Mouse (Mus musculus): ENCODE data around the gene Dnajc11. TPM values are rescaled to one million over a fixed set of nuclear protein-coding genes. Genes with fewer than 3 reads are reported as not detected.

Gene Dnajc11
- polyA plus RNA-seq, 1 experiment from 2014 or later, result 62.4 TPM

- Histone ChIP-seq H3K36me3 (ENCODE audit: control insufficient read depth, insufficient read depth, low read length) (no peaks in the 10 kb centered on the region), H3K4me2 (ENCODE audit: low read depth, low read length) (no peak overlapping the region), H3K27ac (ENCODE audit: low read length) (no peak overlapping the region), H3K4me3 (replicated peaks; ENCODE audit: low read length) (no peak overlapping the region), H3K27me3 (ENCODE audit: control insufficient read depth, insufficient read depth, low read length) (no peaks in the 10 kb centered on the region), H3K9ac (ENCODE audit: low read length) (no peak overlapping the region), H3K9me3 (replicated peaks; ENCODE audit: control insufficient read depth, low read length) (no peaks in the 10 kb centered on the region), H3K4me1 (ENCODE audit: control insufficient read depth, insufficient read depth, low read length) (peaks cover 19% of the 10 kb centered on the region)
- ATAC-seq (ENCODE audit: insufficient read depth, low FRiP score), result no peak
- 78% methylated on average over 4 of the region's 4 CpGs for WGBS
Observed at GRCm38 (mm10) chr4:152029997-152030396, 96.5 kb downstream of the Dnajc11 start.

Other genes with a start within 250 kb of the Dnajc11 start
- gene Camta1, start 71.8 kb upstream of the Dnajc11 start, polyA plus RNA-seq (2015; fragmentation: Nextera tagmentation; extraction: Ambion mirVana), result 63.6 and 81.8 TPM in 2 replicates
- gene Thap3, start 55.3 kb downstream of the Dnajc11 start, polyA plus RNA-seq (2015; fragmentation: Nextera tagmentation; extraction: Ambion mirVana), result 31.8 and 35.7 TPM in 2 replicates
- 18.3 and 21.0 TPM in 2 replicates for gene Phf13, start 62.6 kb downstream of the Dnajc11 start, polyA plus RNA-seq (2015; fragmentation: Nextera tagmentation; extraction: Ambion mirVana)
- 8.2 and 9.9 TPM in 2 replicates for gene Klhl21, start 75.1 kb downstream of the Dnajc11 start, polyA plus RNA-seq (2015; fragmentation: Nextera tagmentation; extraction: Ambion mirVana)
- gene Zbtb48, start 94.0 kb downstream of the Dnajc11 start, polyA plus RNA-seq (2015; fragmentation: Nextera tagmentation; extraction: Ambion mirVana), result 17.0 and 18.0 TPM in 2 replicates
- 0.37 and 0.47 TPM in 2 replicates for gene Tas1r1, start 104.9 kb downstream of the Dnajc11 start, polyA plus RNA-seq (2015; fragmentation: Nextera tagmentation; extraction: Ambion mirVana)
- 18.7 and 20.9 TPM in 2 replicates for gene Nol9, start 105.6 kb downstream of the Dnajc11 start, polyA plus RNA-seq (2015; fragmentation: Nextera tagmentation; extraction: Ambion mirVana)
- 12.3 and 14.1 TPM in 2 replicates for gene Plekhg5, start 138.8 kb downstream of the Dnajc11 start, polyA plus RNA-seq (2015; fragmentation: Nextera tagmentation; extraction: Ambion mirVana)
- gene Tnfrsf25, start 182.2 kb downstream of the Dnajc11 start, polyA plus RNA-seq (2015; fragmentation: Nextera tagmentation; extraction: Ambion mirVana), result 1.5 and 2.1 TPM in 2 replicates
- 8.6 and 9.1 TPM in 2 replicates for gene Espn, start 218.7 kb downstream of the Dnajc11 start, polyA plus RNA-seq (2015; fragmentation: Nextera tagmentation; extraction: Ambion mirVana)
- 0.56 and 0.75 TPM in 2 replicates for gene Hes2, start 225.2 kb downstream of the Dnajc11 start, polyA plus RNA-seq (2015; fragmentation: Nextera tagmentation; extraction: Ambion mirVana)
- gene Acot7, start 244.4 kb downstream of the Dnajc11 start, polyA plus RNA-seq (2015; fragmentation: Nextera tagmentation; extraction: Ambion mirVana), result 57.3 and 60.4 TPM in 2 replicates